Comparison of ENCODE assay signal across 8 mouse cellular contexts in the genomic region with DNA sequence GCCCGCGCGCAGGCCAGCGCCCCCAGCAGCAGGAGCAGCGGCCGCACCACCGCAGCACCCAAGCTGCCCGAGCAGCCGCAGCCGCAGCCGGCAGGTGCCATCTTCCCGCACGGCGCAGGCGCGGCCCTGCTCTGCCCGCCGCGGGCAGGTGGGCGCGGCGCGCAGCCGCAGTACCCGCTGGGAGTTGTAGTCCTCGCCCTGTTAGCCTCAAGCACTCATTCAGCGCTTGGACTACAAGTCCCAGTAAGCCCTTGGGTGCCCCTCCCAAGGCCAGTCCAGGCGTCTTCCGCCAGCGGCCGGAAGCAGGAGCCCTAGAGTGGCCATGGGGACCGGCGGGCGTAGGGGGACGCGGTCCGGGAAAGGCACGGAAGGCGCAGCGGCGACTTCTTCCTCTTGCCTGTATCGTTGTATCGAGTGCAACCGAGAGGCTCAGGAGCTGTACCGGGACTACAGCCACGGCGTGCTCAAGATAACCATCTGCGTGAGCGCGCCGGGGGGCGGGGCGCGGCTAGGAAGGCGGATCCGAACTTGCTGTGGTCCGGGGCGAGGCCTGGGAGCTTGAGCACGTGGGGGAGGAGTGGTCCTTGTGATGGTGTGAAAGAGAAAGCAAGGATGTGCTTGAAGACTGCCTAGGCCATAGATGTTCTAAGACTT. TPM values are rescaled to one million over a fixed set of nuclear protein-coding genes. Genes with fewer than 3 reads are reported as not detected.
DNase-seq lines count a peak whose midpoint lies in the region; ATAC-seq lines count a peak whose summit lies in the region.

A gene (minus strand): TSS at position 122 of the 654 bp plus-strand sequence.
A gene (plus strand): TSS at position 278 of the 654 bp plus-strand sequence.

- H3K27me3 ChIP-seq in hindbrain, embryonic 16.5 days (replicated peaks; ENCODE audit: control insufficient read depth, insufficient read depth, low read length) = no peaks in the 10 kb centered on the region

- ATAC-seq in hindbrain, embryonic 16.5 days = peak; percentile 99

- H3K4me3 ChIP-seq in hindbrain, embryonic 16.5 days (ENCODE audit: low read length) = peak within 1 kb of the TSS; percentile 81
- peak within 1 kb of the TSS; percentile 71 for H3K4me3 ChIP-seq in macrophage (ENCODE audit: inconsistent target)

- under 1% methylated on average over 59 of the region's 59 CpGs for WGBS in hindbrain, embryonic 16.5 days
- under 1% methylated on average over 51 of the region's 59 CpGs for WGBS in macrophage (ENCODE audit: missing documents)

- peak within 1 kb of the TSS; percentile 91 for H3K9ac ChIP-seq in hindbrain, embryonic 16.5 days (ENCODE audit: low read depth, low read length)

- no peaks in the 10 kb centered on the region; the same call in 1 of the 2 replicates for H3K36me3 ChIP-seq in hindbrain, embryonic 16.5 days (ENCODE audit: control insufficient read depth, insufficient read depth, low read length)
- peaks cover 10% of the 10 kb centered on the region; the same call in 1 of the 2 replicates for H3K36me3 ChIP-seq in macrophage (ENCODE audit: inconsistent target)

- peaks cover 46% of the 10 kb centered on the region for H3K79me2 ChIP-seq in macrophage (ENCODE audit: inconsistent target)

- H3K27ac ChIP-seq in hindbrain, embryonic 16.5 days (ENCODE audit: low read depth, low read length) = peak within 1 kb of the TSS; percentile 71
- peak within 1 kb of the TSS; percentile 25; the same call in 1 of the 2 replicates for H3K27ac ChIP-seq in macrophage

- no peaks in the 10 kb centered on the region for H3K9me3 ChIP-seq in hindbrain, embryonic 16.5 days (ENCODE audit: control insufficient read depth, low read length)

- H3K4me2 ChIP-seq in hindbrain, embryonic 16.5 days (ENCODE audit: low read length) = peak within 1 kb of the TSS; percentile 82

- peaks cover 18% of the 10 kb centered on the region for H3K4me1 ChIP-seq in hindbrain, embryonic 16.5 days (ENCODE audit: control insufficient read depth, insufficient read depth, low read depth, low read length)

- DNase-seq in WW6 (ENCODE audit: low read depth, low spot score) = peak; percentile 92
- peak; percentile 79 to 95 for DNase-seq in cerebellum, postnatal 4 days (ENCODE audit: low spot score in 2 of 2)
- DNase-seq in gastrocnemius, adult 18-20 months (ENCODE audit: low spot score) = peak; percentile 96
- peak; percentile 92 to 97 for DNase-seq in left cerebral cortex, adult 18-20 months (ENCODE audit: low spot score in 2 of 2)
- DNase-seq in right cerebral cortex, adult 18-20 months = peak; percentile 97
- DNase-seq in urinary bladder, postnatal 10 days (ENCODE audit: low spot score) = peak; percentile 81

RNA-seq across cellular contexts. Expression of the first gene that starts in this region (rescaled TPM):
- total RNA-seq in gastrocnemius, adult 18-20 months (2021) = 10 to 100 TPM; 17.1 to 20.6 TPM
- 61.6 and 62.4 TPM in 2 replicates for polyA plus RNA-seq in hindbrain, embryonic 16.5 days (2015; fragmentation: Nextera tagmentation; extraction: Ambion mirVana)
- total RNA-seq in left cerebral cortex, adult 18-20 months (2021) = 10 to 100 TPM; 36.7 to 38.6 TPM
- total RNA-seq in macrophage (2018; cell fraction: chromatin; rRNA removed) = 100 to 1,000 TPM in 11 of 26 experiments, 10 to 100 TPM in 15; 17.5 to 134 (median 93.8) TPM
- 10 to 100 TPM; 10.8 to 35.4 (median 21.1) TPM for total RNA-seq in macrophage (2018; cell fraction: cytosol; rRNA removed)
- 100 to 1,000 TPM in 2 of 26 experiments, 10 to 100 TPM in 24; 17.0 to 119 (median 48.7) TPM for total RNA-seq in macrophage (2018; cell fraction: nucleus; rRNA removed)
- polyA plus RNA-seq in macrophage (2018) = 27.1 to 40.1 TPM (median 37.6 TPM) in 3 replicates

RNA-seq across cellular contexts. Expression of the second gene that starts in this region (rescaled TPM):
- total RNA-seq in gastrocnemius, adult 18-20 months (2021) = 1 to 10 TPM; 2.6 to 3.1 TPM
- 32.1 and 33.6 TPM in 2 replicates for polyA plus RNA-seq in hindbrain, embryonic 16.5 days (2015; fragmentation: Nextera tagmentation; extraction: Ambion mirVana)
- total RNA-seq in left cerebral cortex, adult 18-20 months (2021) = 10 to 100 TPM; 10.3 to 12.8 TPM
- 10 to 100 TPM in 22 of 26 experiments, 1 to 10 TPM in 4; 9.2 to 24.7 (median 15.7) TPM for total RNA-seq in macrophage (2018; cell fraction: chromatin; rRNA removed)
- total RNA-seq in macrophage (2018; cell fraction: cytosol; rRNA removed) = 1 to 10 TPM; 2.8 to 8.2 (median 5.0) TPM
- 10 to 100 TPM in 22 of 26 experiments, 1 to 10 TPM in 4; 8.1 to 33.5 (median 16.3) TPM for total RNA-seq in macrophage (2018; cell fraction: nucleus; rRNA removed)
- 3.6 to 7.6 TPM (median 4.2 TPM) in 3 replicates for polyA plus RNA-seq in macrophage (2018)

Comparison
In these comparisons a context has a peak if more than half of its experiments do, and no peak if none do; other contexts are left out.
1. Peak in every context shown above with its lines: DNase-seq, ATAC-seq, H3K4me3 ChIP-seq and H3K27ac ChIP-seq.